Mouse (Mus musculus) frontal cortex, postnatal 14 days (tissue): Measurements from ENCODE around the gene Fam169a.
A peak's percentile ranks its signal among the peaks of the same experiment; 100 is the strongest.
"Not testable (repeated sequence)": the region's sequence is repeated elsewhere in the genome, so short reads cannot be mapped to it uniquely, and the experiment has no call there.

Source experiments
- DNase-seq, 2 experiments: peaks; one replicate each; pipeline ENCODE4 v3.0.0; 2022; ENCODE audit warnings: low spot score in 2 of 2

Gene Fam169a

GRCm38 (mm10) chr13:97066649-97067550, at the start of gene Fam169a:
Gene Fam169a (plus strand): TSS chr13:97067286.
- no peak for DNase-seq

GRCm38 (mm10) chr13:97017711-97018110, 49.4 kb upstream of the Fam169a start:
- no peak for DNase-seq

- DNase-seq: no peak
These were observed 47.0 kb upstream of the Fam169a start for GRCm38 (mm10) chr13:97020122-97020521.

GRCm38 (mm10) chr13:97021906-97022305, 45.2 kb upstream of the Fam169a start:
- DNase-seq: no peak

GRCm38 (mm10) chr13:97030075-97030474, 37.0 kb upstream of the Fam169a start:
- no peak for DNase-seq

- DNase-seq: no peak
These were observed 32.8 kb upstream of the Fam169a start, which contains the start of gene 1700029F12Rik for GRCm38 (mm10) chr13:97034262-97034661. Gene 1700029F12Rik (minus strand): TSS chr13:97034362.

- DNase-seq: peak in 1 of 2 experiments; percentile 8
These were observed 15.9 kb upstream of the Fam169a start for GRCm38 (mm10) chr13:97051158-97051557.

GRCm38 (mm10) chr13:97052667-97053066, 14.4 kb upstream of the Fam169a start:
- DNase-seq: peak in 1 of 2 experiments; percentile 80

- DNase-seq: no peak
These were observed 13.2 kb upstream of the Fam169a start for GRCm38 (mm10) chr13:97053844-97054243.

GRCm38 (mm10) chr13:97057817-97058216, 9.3 kb upstream of the Fam169a start:
- DNase-seq: no peak

- no peak for DNase-seq
These were observed 7.3 kb upstream of the Fam169a start for GRCm38 (mm10) chr13:97059746-97060145.

GRCm38 (mm10) chr13:97060331-97060730, 6.8 kb upstream of the Fam169a start:
- no peak for DNase-seq

GRCm38 (mm10) chr13:97062151-97062550, 4.9 kb upstream of the Fam169a start:
- DNase-seq: no peak

- DNase-seq: no peak
These were observed 3.7 kb upstream of the Fam169a start for GRCm38 (mm10) chr13:97063431-97063830.

GRCm38 (mm10) chr13:97064413-97064812, 2.7 kb upstream of the Fam169a start:
- DNase-seq: no peak

- not testable (repeated sequence) for DNase-seq
These were observed 2.1 kb upstream of the Fam169a start for GRCm38 (mm10) chr13:97064844-97065621.

- DNase-seq: no peak
These were observed 605 bp downstream of the Fam169a start for GRCm38 (mm10) chr13:97067691-97068090.

- DNase-seq: no peak
These were observed 1.1 kb downstream of the Fam169a start for GRCm38 (mm10) chr13:97068151-97068550.

GRCm38 (mm10) chr13:97070931-97071625, 4.0 kb downstream of the Fam169a start:
- DNase-seq: peak in 1 of 2 experiments; percentile 11

GRCm38 (mm10) chr13:97071626-97072241, 4.6 kb downstream of the Fam169a start:
- peak in 1 of 2 experiments; percentile 23 for DNase-seq

- DNase-seq: no peak
These were observed 6.4 kb downstream of the Fam169a start for GRCm38 (mm10) chr13:97073497-97073896.
